Mouse (Mus musculus): ENCODE measurements at regions not wholly inside any gene's neighbourhood (a gene's known extent, or its start where the extent isn't known, plus 50 kb on each side); places are given as distances from the start of the nearest gene placed in this dataset.

DNA sequence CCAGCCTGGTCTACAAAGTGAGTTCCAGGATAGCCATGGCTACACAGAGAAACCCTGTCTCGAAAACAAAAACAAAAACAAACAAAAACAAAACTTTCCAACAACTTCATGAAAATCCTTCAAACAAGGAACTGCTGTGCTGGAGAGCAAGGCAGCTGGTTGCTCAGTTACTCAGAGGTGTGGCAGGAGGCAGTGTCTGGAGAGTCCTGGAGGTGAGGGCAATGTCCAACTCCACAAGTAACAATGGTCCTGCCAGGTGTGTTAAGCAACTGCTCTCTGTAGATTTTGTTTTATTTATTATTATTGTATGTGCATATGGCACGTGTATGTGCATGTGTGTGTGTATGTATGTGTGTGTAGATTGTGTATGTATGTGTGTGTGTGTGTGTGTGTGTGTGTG lies 126.0 kb downstream of the Zfp706 start:
- TF ChIP-seq MAX (IDR thresholded peaks at IDR 0.05; ENCODE audit: low read length) (no peak), ZNF384 (IDR thresholded peaks at IDR 0.05; ENCODE audit: low read depth, low read length) (no peak), ZKSCAN1 (IDR thresholded peaks at IDR 0.05; ENCODE audit: low read depth, low read length) (no peak), POLR2AphosphoS2 (IDR thresholded peaks at IDR 0.05; ENCODE audit: low read length) (no peak), ZMIZ1 (IDR thresholded peaks at IDR 0.05; ENCODE audit: low read depth, low read length) (no peak), EP300 (IDR thresholded peaks at IDR 0.05; ENCODE audit: low read depth in 1 of 2, low read length in 2 of 2) (no peak), HCFC1 (IDR thresholded peaks at IDR 0.05; ENCODE audit: low read depth, low read length) (no peak), MYC (IDR thresholded peaks at IDR 0.05; ENCODE audit: low read depth, low read length) (no peak), ZC3H11A (IDR thresholded peaks at IDR 0.05; ENCODE audit: low read depth, low read length) (no peak), MXI1 (IDR thresholded peaks at IDR 0.05; ENCODE audit: low read depth, low read length) (no peak), ETS1 (IDR thresholded peaks at IDR 0.05; ENCODE audit: low read depth, low read length) (no peak), NELFE (IDR thresholded peaks at IDR 0.05; ENCODE audit: low read depth, low read length) (no peak), GABPA (IDR thresholded peaks at IDR 0.05; ENCODE audit: low read depth, low read length) (no peak), CHD2 (IDR thresholded peaks at IDR 0.05; ENCODE audit: low read length) (no peak), ELF1 (IDR thresholded peaks at IDR 0.05; ENCODE audit: low read depth, low read length) (no peak), SIN3A (IDR thresholded peaks at IDR 0.05; ENCODE audit: low read length) (no peak), E2F4 (IDR thresholded peaks at IDR 0.05; ENCODE audit: borderline replicate concordance, low read depth, low read length) (no peak), RAD21 (IDR thresholded peaks at IDR 0.05; ENCODE audit: low read depth, low read length) (no peak), JUND (IDR thresholded peaks at IDR 0.05; ENCODE audit: low read depth, low read length) (no peak)
- no peak overlapping the region for H3K4me3 ChIP-seq (ENCODE audit: control insufficient read depth in 1 of 2, insufficient read depth in 1 of 2, low read depth in 2 of 2, low read length in 2 of 2)

DNA sequence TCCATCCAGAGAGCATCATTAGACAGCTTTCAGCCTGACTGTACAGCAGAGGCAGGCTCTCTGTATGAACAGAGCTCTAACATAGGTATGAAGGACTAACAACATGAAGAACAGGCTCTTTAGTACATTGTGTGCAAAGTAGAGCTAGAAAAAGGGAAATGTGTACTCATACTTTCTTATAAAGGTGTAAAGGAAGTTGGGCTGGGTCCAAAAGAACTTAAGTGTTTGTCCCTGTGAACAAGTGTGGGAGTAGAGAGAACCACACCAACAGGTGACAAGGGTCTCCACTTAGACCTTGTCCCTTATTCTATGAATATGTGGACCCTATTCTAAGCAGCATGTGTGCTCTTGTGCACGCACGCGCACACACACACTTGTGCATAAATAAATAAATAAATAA lies 127.0 kb downstream of the Zfp706 start:
- H3K4me1 ChIP-seq (ENCODE audit: control insufficient read depth in 1 of 2, insufficient read depth in 2 of 2, low read length in 2 of 2): peaks cover 21 to 49% of the 10 kb centered on the region in 2 experiments
- H3K4me3 ChIP-seq (ENCODE audit: control insufficient read depth in 1 of 2, insufficient read depth in 1 of 2, low read depth in 2 of 2, low read length in 2 of 2): no peak overlapping the region
- peaks cover 0 to 47% of the 10 kb centered on the region in 2 experiments; a peak in 2 of 4 replicates for H3K36me3 ChIP-seq (ENCODE audit: control insufficient read depth in 1 of 2, insufficient read depth in 2 of 2, low read length in 2 of 2)
- TF ChIP-seq USF1 (IDR thresholded peaks at IDR 0.05; ENCODE audit: low read depth, low read length): no peak
- TF ChIP-seq RCOR1 (IDR thresholded peaks at IDR 0.05; ENCODE audit: low read depth, low read length): no peak
- no peak for TF ChIP-seq CHD2 (IDR thresholded peaks at IDR 0.05; ENCODE audit: low read length)
- no peak for TF ChIP-seq MYB (IDR thresholded peaks at IDR 0.05; ENCODE audit: low read depth, low read length)
- TF ChIP-seq BHLHE40 (IDR thresholded peaks at IDR 0.05; ENCODE audit: borderline replicate concordance, low read depth, low read length): no peak
- TF ChIP-seq POLR2AphosphoS5 (IDR thresholded peaks at IDR 0.05; ENCODE audit: borderline replicate concordance, low read depth, low read length): no peak
- no peak for TF ChIP-seq ZC3H11A (IDR thresholded peaks at IDR 0.05; ENCODE audit: low read depth, low read length)
- no peak for TF ChIP-seq NELFE (IDR thresholded peaks at IDR 0.05; ENCODE audit: low read depth, low read length)
- TF ChIP-seq JUND (IDR thresholded peaks at IDR 0.05; ENCODE audit: low read depth, low read length): no peak
- no peak for TF ChIP-seq HCFC1 (IDR thresholded peaks at IDR 0.05; ENCODE audit: low read depth, low read length)
- no peak for TF ChIP-seq MEF2A (IDR thresholded peaks at IDR 0.05; ENCODE audit: extremely low read depth, insufficient replicate concordance, low read depth, low read length, poor library complexity, severe bottlenecking)
- no peak for TF ChIP-seq ETS1 (IDR thresholded peaks at IDR 0.05; ENCODE audit: low read depth, low read length)
- TF ChIP-seq POLR2AphosphoS2 (IDR thresholded peaks at IDR 0.05; ENCODE audit: low read length): no peak
- no peak for TF ChIP-seq TBP (IDR thresholded peaks at IDR 0.05; ENCODE audit: low read depth, low read length)
- no peak for TF ChIP-seq UBTF (IDR thresholded peaks at IDR 0.05; ENCODE audit: borderline replicate concordance, insufficient read depth, low read depth, low read length)
- TF ChIP-seq MYC (IDR thresholded peaks at IDR 0.05; ENCODE audit: low read depth, low read length): no peak
- no peak for TF ChIP-seq MAX (IDR thresholded peaks at IDR 0.05; ENCODE audit: low read length)
- no peak for TF ChIP-seq MAZ (IDR thresholded peaks at IDR 0.05; ENCODE audit: low read depth, low read length)
- TF ChIP-seq ZMIZ1 (IDR thresholded peaks at IDR 0.05; ENCODE audit: low read depth, low read length): no peak
- no peaks in the 10 kb centered on the region for H3K27me3 ChIP-seq (ENCODE audit: control insufficient read depth in 1 of 2, insufficient read depth in 2 of 2, low read length in 2 of 2)
- peak overlapping the region; percentile 0; the same call in 1 of the 2 replicates for H3K27ac ChIP-seq (ENCODE audit: control insufficient read depth, low read depth, low read length)
- no peaks in the 10 kb centered on the region for H3K9me3 ChIP-seq (replicated peaks; ENCODE audit: insufficient read depth, low read length)
- H3K79me2 ChIP-seq (ENCODE audit: control insufficient read depth, insufficient read depth, low read length, poor library complexity): peaks cover 9% of the 10 kb centered on the region
- no peak overlapping the region for H3K9ac ChIP-seq (ENCODE audit: control insufficient read depth, low read depth, low read length, poor library complexity, severe bottlenecking)
- peak; percentile 43 for DNase-seq (ENCODE audit: low read depth, low spot score)

More for the DNA sequence above, 126.0 kb downstream of the Zfp706 start:
- Histone ChIP-seq H3K9ac (ENCODE audit: control insufficient read depth, low read depth, low read length, poor library complexity, severe bottlenecking) (no peak overlapping the region), H3K27me3 (ENCODE audit: control insufficient read depth in 1 of 2, insufficient read depth in 2 of 2, low read length in 2 of 2) (no peaks in the 10 kb centered on the region), H3K79me2 (ENCODE audit: control insufficient read depth, insufficient read depth, low read length, poor library complexity) (peaks cover 9% of the 10 kb centered on the region), H3K9me3 (replicated peaks; ENCODE audit: insufficient read depth, low read length) (no peaks in the 10 kb centered on the region), H3K27ac (ENCODE audit: control insufficient read depth, low read depth, low read length) (no peak overlapping the region), H3K36me3 (ENCODE audit: control insufficient read depth in 1 of 2, insufficient read depth in 2 of 2, low read length in 2 of 2) (peaks cover 0 to 43% of the 10 kb centered on the region in 2 experiments; a peak in 2 of 4 replicates), H3K4me1 (ENCODE audit: control insufficient read depth in 1 of 2, insufficient read depth in 2 of 2, low read length in 2 of 2) (peaks cover 16 to 46% of the 10 kb centered on the region in 2 experiments)
- no peak for DNase-seq (ENCODE audit: low read depth, low spot score)

Measured in MEL (cell line).